Mouse (Mus musculus) MEL-GATA-1-ER (cell line): ENCODE results near the gene Dip2b.

Experiments used
- DNase-seq: peaks from one replicate; pipeline ENCODE4 v3.0.0-alpha.2; 2012; ENCODE audit warnings: low read depth; ENCODE audit errors: extremely low read depth

Dip2b gene

DNA sequence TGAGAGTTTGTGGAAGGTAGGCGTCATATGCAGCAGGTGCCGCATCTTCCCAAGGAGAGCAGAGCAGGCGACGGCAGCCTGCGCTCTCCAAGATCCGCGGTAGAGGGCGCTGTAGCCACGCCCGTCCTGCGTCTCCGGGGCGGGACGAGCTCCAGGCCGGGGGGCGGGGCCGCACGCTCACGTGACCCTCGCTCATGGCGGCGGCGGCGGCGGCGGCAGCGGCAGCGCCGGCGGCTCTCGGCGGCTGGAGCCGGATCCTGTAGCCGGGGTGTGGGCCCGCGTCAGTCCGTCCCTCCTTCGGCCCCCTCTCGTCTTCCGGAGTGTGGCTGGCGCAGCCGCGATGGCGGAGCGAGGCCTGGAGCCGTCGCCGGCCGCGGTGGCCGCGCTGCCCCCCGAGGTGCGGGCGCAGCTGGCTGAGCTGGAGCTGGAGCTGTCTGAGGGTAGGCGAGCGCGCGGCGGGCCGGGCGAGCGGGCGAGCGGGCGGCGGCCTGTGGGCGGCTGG lies at the start of gene Dip2b:
TSS of gene Dip2b (plus strand) at position 195 of the 502 bp plus-strand sequence.
- peak; percentile 65 for DNase-seq

DNA sequence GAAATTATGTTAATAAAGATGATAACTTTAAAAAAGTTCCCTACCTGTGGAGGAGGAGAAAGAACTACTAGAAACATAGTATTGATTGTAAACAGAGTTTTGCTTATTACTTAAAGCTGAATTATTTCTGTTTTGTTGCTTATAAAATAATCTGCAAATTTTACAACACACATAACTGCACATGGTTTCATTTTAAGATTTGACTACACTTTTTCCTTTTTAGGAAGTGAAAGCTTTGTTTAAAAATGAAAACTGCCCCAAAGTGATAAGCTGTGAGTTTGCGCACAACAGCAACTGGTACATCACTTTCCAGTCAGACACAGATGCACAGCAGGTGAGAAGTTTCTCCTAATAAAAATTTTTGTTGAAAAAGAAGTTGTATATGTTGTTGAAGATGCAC lies 45.4 kb upstream of the Dip2b start:
- no peak for DNase-seq

DNA sequence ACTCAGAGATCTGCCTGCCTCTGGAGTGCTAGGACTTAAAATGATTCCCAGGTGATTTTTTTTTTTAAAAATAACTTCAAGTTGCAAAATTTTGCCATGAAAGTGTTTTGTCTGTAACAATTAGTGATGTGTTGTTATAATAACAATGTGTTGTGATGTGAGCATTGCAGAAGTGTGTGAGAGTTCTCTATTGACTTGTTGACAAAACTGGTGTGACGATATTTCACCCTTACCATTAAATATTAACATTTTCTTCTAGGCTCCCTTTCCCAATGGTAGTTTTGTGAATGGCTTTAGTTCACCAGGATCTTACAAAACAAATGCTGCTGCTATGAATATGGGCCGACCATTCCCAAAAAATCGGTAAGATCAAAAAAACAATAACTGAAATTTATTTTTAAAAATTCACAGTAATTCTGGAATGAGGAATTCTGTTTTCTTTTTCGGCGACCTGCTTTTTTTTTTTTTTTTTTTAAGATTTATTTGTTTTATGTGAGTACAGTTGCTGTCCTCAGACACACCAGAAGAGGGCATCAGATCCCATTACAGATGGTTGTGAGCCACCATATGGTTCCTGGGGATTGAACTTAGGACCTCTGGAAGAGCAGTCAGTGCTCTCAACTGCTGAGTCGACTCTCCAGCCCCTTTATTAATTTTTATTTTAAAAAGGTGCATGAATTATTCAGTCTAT lies 41.2 kb upstream of the Dip2b start:
- no peak for DNase-seq

DNA sequence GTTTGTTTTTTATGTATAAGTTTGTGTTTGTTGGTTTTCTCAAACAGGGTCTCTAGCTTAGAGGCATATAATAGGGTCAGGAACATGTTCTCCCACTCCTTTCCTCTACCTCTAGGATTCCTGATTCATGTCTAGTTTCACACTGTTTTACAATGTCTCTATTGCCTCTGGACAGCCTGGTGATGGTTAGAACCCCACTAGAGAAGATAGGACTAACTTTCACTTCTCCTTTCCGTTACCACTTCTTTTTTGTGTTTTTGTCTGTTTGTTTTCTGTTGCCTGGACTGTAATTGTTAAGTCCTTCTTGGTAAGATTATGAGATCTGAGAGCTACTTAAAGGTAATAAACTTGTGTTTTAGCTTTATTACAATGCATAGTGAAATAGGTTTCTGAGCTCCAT lies 39.1 kb upstream of the Dip2b start:
- no peak for DNase-seq

DNA sequence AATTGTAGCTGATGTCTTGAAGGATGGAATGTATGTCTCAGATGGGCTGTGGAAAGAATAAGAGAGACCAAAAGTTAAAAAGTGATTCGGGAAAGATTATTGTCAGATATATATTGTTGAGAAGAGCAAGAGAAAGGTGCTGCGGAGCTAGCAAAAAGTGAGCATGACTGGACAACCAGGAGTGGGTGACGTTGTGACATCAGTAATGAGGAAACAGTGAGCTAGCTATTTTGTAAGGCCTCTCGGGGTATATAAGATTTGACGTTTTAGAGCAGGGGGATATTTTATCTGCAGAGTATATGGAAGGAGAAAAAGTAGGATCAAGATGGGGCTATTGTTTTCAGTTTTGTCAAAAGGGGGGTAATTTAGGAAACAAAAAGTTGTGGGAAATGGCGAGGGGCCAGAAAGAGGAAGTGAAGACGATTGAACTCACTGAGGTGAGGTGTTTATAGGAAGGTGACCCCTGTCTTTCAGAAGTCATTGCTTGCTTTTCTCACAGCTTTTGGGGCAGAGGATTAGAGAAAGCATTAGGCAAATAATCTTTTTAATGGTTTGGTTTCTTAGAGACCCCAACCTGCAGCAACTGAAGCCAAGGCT lies 33.7 kb upstream of the Dip2b start:
- no peak for DNase-seq

DNA sequence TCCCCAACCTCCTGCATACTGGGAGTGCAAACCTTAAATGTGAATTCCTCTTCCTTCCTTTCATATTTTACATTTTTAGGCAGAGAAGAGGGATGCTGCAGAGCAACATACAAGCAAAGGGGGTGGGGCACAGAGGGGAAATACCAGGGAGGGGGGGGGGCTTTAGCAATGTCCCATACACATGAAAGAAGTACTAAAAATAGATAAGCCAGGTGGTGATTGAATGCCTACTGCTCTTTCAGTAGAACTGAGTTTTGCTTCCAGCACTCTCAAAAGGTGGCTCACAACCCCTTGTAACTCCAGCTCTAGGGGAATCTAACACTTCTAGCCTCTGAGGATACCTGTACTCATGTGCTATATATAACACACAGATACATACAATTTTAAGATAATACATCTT lies 32.3 kb upstream of the Dip2b start:
- DNase-seq = no peak

DNA sequence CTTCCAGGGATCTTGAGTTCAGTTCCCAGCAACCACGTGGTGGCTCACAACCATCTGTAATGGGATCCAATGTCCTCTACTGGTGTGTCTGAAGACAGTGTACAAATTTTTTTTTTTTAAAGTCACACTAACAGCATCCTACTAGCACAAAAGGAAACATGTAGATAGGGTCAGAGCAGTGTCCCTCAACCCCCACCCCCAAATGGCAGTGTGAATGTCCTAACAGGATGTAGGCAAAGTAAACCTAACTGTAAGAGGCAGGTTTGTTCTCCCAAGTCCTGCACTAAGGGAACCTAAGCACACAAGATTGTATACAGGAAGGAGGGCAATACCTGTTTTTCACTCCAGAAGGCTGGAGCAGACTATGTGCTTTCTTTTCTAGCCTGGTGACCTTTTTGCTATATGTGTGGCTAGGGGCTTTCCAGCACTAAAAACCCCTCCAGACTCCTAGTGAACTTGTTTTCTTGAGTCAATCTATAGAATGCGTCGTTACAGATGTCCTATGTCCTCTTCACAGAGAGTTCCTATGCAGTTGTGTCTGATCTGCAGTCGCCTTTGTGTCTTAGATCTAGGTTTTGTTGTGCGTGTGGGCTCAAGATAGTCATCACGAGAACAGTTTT lies 20.1 kb upstream of the Dip2b start:
- DNase-seq = no peak

DNA sequence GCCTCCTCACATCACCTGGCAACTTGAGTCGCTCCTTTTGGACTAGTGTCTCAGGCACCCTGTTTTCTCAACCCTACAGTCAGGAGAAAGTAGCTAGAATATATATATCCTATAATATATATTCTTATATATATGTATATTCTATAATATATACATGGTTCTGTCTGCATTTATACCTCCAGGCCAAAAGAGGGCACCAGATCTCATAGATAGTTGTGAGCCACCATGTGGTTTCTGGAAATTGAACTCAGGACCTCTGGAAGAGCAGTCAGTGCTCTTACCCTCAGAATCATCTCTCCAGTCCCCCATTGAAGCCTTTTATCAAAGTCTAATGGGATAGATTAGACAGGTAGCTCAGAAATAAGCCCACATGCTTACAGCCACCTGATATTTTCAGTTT lies 17.3 kb upstream of the Dip2b start:
- no peak for DNase-seq

DNA sequence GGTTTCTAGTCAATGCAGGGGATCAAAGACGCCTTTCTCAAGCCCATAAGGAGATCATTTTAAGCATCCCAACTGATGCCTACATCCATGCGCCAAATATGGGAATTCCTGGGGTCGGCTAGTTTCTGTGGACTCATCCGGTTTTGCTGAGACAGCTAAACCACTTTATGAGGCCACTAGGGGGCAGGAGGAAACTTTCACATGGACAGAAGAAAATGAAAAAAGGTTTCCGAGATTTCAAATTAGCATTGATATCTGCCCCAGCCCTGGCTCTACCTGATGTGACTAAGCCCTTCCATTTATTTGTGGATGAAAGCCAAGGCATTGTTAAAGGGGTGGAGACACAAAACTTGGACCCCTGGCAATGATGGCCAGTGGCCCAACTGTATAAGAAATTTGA lies 15.5 kb upstream of the Dip2b start:
- peak; percentile 36 for DNase-seq

DNA sequence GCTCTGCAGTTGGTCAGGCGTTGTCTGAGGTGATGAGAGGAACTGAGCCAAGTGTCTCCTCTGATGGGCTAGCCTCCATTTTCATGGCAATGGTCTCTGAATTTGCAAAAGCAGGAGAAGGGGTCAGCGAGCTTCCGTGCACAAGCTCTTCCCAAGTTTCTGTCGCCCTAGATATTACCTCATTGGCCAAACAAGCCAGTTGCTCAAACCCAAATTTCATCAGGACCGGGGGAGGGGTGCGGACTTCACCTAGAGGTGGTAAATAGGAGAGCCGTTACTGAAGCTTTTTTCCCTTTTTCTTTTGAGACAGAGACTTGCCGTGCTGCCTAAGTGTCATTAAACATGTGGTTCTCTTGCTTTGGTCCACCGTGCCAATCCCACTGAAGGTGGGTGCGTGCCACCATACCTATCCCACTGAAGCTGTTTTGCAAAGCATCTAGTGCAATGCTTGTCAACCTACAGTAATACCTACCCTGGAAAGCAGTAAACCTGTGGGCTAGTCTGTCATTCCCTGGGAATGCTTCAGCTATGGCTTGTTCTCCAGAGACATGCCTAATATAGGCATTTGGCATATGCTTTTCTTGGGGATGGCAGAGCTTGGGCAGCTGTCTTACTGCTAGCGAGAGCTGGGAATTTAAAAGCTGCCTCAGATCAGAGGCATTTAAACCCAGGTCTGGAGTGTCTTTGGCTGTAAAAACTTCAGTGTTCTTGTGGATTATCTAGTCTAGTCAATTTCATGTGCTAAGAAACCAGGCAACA lies 13.2 kb upstream of the Dip2b start:
- no peak for DNase-seq

DNA sequence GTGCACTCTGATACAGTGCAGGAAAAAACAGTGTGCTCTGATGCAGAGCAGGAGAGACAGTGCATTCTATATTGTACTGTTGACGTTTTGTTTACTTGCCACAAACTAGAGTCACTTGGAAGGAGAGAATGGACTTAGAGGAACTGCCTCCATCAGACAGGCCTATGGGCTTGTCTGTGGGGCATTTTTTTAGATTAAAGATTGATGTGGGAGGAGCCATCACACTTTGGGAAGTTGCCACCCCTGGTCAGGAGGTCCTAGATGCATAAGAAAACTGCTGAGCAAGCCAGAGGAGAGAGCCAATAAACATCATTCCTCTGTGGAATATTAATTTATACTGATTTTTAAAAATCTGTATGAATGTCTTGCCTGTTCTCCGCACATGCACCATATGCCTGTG lies 10.3 kb upstream of the Dip2b start:
- no peak for DNase-seq

DNA sequence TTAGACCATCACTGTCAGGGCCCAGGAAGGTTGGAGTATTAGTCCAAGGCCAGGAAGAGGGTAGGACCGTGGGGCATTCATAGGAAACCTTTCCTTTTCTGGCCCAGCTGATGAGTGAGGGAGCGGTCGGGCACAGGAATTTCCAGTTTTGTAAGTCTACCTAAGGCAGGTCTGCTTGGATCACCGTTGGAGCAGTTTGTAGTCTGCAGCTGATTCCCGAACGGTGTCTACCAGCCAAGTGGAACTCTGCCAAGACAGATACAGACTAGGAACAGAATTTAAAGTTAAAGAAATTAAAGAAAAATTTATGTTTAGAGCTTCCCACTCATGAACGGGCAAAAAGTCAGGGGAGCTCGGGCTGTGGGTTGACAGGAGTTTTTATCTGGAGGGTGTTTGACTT lies 9.0 kb upstream of the Dip2b start:
- no peak for DNase-seq

DNA sequence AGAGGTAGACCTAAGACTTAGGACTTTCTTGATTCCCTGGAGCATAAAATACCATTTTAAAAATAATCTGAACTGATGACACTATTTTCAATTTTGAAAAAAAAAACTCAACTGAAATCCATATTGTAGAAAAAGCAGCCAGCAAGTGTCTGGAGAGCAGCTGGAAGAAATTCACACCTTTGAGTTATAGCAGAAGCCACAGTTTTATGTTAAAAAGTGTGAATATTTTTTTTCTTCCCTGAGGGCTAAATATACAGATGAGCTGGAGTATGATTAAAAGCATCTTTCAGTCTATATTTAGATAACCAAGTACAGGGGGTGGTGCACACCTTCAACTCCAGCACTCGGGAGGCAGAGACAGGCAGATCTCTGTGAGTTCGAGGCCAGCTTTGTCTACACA lies 8.6 kb upstream of the Dip2b start:
- no peak for DNase-seq

DNA sequence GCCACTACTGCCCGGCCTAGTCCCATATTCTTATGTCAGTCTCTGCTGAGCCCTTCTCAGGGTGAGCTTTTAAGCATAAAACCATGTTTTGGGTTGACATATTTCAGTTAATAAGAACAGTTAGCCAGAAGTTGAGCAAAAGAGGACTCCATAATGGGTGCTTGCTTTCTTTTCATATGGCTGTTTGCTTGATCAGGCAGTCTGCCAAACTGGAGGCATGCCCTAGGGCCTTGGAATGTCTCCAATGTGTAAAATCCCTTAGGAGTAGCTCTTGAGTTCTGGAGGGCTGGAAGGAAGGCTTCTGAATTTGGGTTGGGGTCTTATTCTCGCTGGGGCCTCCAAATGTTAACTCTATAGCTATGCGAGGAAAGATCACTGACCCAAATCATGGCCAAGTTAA lies 5.9 kb upstream of the Dip2b start:
- DNase-seq = no peak

DNA sequence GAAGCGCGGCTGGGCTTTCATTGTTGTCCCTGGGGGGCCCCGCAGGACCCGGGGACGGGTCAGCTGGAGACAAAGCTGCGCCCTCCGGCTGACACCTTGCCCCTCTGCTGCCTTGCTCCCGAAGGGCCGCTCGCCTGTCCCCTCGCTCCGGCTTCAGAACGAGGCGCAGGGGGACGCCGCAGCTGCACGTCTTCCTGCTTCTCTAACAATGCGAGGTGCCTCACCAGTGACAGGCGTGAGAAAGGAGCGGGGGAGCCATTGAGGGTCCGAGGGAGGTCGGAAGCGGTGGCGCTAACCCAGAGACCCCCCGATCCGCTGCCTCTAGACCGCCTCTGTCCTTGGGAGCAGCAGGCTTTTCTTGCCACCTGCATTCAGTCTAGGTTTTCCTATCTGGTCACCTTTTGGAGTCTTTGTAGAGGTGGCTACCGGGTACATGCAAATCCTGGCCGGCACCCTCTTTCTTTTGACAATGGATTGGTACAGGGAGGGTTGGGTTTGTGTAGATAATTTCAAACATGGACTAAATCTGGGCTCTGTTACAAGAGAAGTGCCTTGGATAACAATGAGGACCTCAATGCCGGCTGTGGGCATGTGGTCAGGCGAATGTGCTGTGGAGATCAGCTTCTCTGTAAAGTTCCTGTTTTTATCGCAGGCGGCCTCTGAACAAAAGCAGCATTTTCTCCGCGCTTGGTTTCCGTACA lies 687 bp downstream of the Dip2b start:
- peak; percentile 83 for DNase-seq

DNA sequence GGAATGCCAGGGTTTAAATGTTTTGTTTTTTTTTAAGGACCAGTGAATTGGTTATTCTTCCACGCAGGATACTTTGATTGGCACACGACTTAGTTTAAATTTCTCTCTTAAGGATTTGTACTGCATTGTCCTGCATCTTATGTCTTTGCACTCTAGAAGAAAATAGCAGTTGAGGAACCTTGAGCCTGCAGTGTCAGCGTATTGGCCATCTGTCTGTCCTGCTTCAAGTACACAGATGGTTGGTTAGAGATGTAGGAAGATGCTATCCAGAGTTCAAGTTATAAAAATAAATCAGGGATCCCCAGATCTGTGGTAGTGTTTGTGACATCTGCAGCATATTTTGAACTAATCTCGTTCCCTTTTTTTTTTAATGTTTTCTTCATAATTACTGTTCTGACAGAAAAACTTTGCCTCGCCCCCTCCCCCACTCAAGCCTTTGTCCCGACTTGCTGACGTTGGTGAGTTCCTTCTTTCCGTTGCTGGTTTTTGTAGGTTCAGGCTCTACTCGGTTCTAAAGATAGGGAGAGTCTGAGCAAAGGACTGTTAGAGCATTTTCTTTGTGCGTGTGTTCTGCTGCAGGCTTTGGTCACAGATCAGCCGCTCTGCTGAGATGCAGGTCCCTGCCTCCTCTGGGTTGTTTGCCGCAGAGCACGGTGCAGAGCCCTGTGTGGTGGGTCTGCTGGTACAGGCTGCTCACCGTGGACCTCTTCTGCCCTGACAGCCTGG lies 2.2 kb downstream of the Dip2b start:
- DNase-seq = no peak

DNA sequence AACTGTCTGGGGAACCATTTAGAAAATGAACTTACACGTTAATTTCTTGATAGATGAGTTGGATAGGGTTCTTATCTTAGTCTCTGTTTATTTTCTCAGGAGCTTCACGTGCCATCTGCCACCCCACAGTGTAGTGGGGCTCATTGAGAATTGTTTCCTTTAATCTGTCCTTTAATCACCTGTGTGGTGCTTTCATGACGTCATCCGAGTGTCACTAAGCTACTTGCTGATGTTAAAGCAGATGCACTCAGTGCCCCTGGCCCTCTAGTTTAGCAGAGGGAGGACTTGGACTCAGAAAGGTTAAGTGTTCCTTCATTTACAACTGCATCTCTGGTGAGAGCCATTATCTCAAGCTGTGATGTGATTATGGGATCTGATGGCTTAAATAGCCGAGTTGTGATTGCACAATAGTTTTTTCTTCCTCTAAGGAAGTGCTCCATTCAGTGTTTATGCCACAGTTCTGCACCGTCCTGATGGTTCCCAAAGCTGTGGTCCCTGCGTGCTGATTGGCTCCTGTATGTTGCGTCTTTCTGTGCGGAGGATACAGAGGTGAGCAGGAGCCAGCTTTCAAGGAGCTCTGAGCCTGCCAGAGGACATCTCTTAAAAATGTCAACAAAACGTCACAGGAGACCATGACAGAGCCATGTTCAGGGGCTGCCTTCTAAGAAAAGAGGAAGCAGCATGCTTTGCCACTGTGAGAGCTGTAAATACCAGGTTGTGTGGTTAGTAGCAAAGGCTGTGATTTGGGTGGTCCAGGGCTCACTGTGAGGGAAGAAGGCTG lies 3.0 kb downstream of the Dip2b start:
- peak; percentile 51 for DNase-seq

DNA sequence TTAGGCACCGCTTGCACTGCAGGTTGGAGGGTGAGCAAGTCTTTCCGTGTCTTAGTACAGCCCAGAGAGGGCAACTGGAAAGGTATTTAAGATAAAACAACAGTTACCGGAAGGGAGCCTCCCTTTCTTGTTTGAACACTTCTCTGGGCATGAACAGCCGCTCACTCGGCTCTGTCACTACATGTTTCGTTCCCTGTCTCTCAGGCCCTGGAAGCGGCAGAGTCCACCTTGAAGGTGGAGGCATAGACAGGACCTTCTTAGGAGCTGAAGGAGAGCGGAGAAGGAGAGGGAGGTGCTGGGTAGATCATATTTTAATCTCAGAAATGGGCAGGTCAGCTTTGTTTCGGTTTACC lies 3.6 kb downstream of the Dip2b start:
- DNase-seq = no peak

DNA sequence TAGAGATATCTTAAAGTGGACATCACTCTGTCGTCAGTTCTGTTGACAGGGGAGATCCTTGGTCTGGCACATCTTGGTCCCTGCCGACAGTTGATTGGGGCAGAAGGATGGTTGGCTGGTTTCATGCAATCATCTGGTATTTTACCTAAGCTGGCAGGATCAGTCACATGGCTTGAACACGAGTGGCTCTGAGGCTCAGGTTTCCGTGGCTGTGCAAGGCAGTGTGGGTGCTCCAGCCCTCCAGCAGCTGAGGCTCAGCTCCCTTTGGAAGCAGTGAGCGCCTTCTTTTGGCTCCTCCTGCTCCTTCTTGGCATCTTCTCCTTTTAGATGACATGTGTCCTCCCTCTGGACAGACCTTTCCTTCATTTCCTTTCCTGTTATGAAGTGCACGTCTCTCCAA lies 7.1 kb downstream of the Dip2b start:
- no peak for DNase-seq

DNA sequence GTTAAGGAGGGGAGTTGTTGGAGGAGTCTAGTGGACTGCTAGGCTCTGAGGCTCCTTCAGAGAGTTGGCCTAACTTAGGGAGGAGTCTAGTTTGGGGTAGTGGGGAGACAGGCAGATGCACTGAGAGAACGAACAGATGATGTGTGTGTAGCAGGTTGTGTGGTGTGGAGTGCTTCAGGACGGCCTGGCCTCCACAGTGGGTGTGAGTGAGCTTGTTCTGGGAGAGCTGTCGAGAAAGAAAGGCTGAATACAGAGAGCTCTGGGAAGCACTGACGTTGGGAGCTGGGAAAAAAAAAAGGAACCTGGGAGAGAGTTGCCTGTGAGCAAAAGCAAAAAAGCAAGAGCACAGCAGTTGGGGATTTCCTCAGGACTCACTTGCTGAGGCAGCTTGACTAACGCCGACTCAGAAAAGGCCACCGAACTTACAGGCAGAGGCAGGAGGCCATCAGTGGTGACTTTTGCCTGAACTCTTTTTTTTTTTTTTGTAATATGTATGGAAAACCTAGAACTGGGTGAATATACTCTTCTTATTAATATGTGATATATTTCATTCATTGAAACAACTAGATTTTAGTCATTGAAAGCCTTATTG lies 11.1 kb downstream of the Dip2b start:
- no peak for DNase-seq
